Mouse (Mus musculus) heart, adult 2 months (tissue): ENCODE data around the gene Ifitm5.

ENCODE experiments used
- CTCF ChIP-seq: fragments of 200-600 bp; IDR thresholded peaks from 2 replicates; pipeline ENCODE4 v1.8.1; 2022; ENCODE audit warnings: antibody characterized with exemption, mild to moderate bottlenecking, moderate library complexity
- POLR2A ChIP-seq: fragments of 200-500 bp; IDR thresholded peaks from 2 replicates; pipeline ENCODE4 v1.6.1; 2011; ENCODE audit warnings: mild to moderate bottlenecking, low read depth, low read length, control low read depth; ENCODE audit not compliant: insufficient read depth

GRCm38 (mm10) chr7:140945247-140945646 is 4.8 kb downstream of the Ifitm5 start:
- no peak for TF ChIP-seq CTCF
- TF ChIP-seq POLR2A = no peak
